Comparison of ENCODE assay signal across 8 mouse cellular contexts in genomic region chr14:47373728-47374678, GRCm38 (mm10). TPM values are rescaled to one million over a fixed set of nuclear protein-coding genes. Genes with fewer than 3 reads are reported as not detected.
DNase-seq lines count a peak whose midpoint lies in the region; ATAC-seq and TF ChIP-seq lines count a peak whose summit lies in the region.

No protein-coding gene starts in this region.

- no peak overlapping the region for H3K27ac ChIP-seq in embryonic facial prominence, embryonic 12.5 days
- no peak overlapping the region for H3K27ac ChIP-seq in heart, embryonic 10.5 days
- peak overlapping the region; percentile 95 for H3K27ac ChIP-seq in small intestine, adult 2 months (ENCODE audit: insufficient read depth, low read depth, low read length)

- no peaks in the 10 kb centered on the region for H3K9me3 ChIP-seq in embryonic facial prominence, embryonic 12.5 days
- no peaks in the 10 kb centered on the region for H3K9me3 ChIP-seq in heart, embryonic 10.5 days

- H3K36me3 ChIP-seq in embryonic facial prominence, embryonic 12.5 days = no peaks in the 10 kb centered on the region
- no peaks in the 10 kb centered on the region for H3K36me3 ChIP-seq in heart, embryonic 10.5 days
- H3K36me3 ChIP-seq in small intestine, adult 2 months (ENCODE audit: control insufficient read depth, insufficient read depth, low read length) = peaks cover 8% of the 10 kb centered on the region

- H3K9ac ChIP-seq in embryonic facial prominence, embryonic 12.5 days = no peak overlapping the region

- H3K4me2 ChIP-seq in embryonic facial prominence, embryonic 12.5 days (replicated peaks) = peak overlapping the region; percentile 52

- TF ChIP-seq CTCF in small intestine, adult 2 months (IDR thresholded peaks at IDR 0.05; ENCODE audit: extremely low read depth, insufficient read length, insufficient replicate concordance, low read depth, low read length) = no peak

- WGBS in embryonic facial prominence, embryonic 12.5 days = 17% methylated on average over 49 of the region's 49 CpGs
- WGBS in heart, embryonic 10.5 days = 15% methylated on average over 49 of the region's 49 CpGs
- 5% methylated on average over 49 of the region's 49 CpGs for WGBS in small intestine, adult 2 months

- peak; percentile 60; the same call in 1 of the 2 replicates for TF ChIP-seq POLR2A in small intestine, adult 2 months (IDR thresholded peaks at IDR 0.05; ENCODE audit: low read depth, low read length)

- H3K4me3 ChIP-seq in embryonic facial prominence, embryonic 12.5 days = peak overlapping the region; percentile 28
- peak overlapping the region; percentile 57 for H3K4me3 ChIP-seq in heart, embryonic 10.5 days
- H3K4me3 ChIP-seq in small intestine, adult 2 months (ENCODE audit: low read depth, low read length) = peak overlapping the region; percentile 73

- peaks cover 22% of the 10 kb centered on the region for H3K27me3 ChIP-seq in embryonic facial prominence, embryonic 12.5 days
- peaks cover 44% of the 10 kb centered on the region for H3K27me3 ChIP-seq in heart, embryonic 10.5 days (ENCODE audit: insufficient read depth, poor library complexity, severe bottlenecking)
- H3K27me3 ChIP-seq in small intestine, adult 2 months (ENCODE audit: control insufficient read depth, insufficient read depth, low read length) = no peaks in the 10 kb centered on the region

- DNase-seq in right cerebral cortex, postnatal 14 days = peak; percentile 33
- DNase-seq in right cerebral cortex, adult 18-20 months = no peak
- DNase-seq in heart, embryonic 10.5 days (ENCODE audit: low spot score) = peak; percentile 78
- peak; percentile 55 for DNase-seq in kidney, adult 9 months
- peak; percentile 68 for DNase-seq in lung, postnatal 10 days
- DNase-seq in MN1 (ENCODE audit: low spot score) = no peak

- peaks cover 12% of the 10 kb centered on the region for H3K4me1 ChIP-seq in embryonic facial prominence, embryonic 12.5 days
- H3K4me1 ChIP-seq in heart, embryonic 10.5 days = peaks cover 9% of the 10 kb centered on the region
- peaks cover 46% of the 10 kb centered on the region for H3K4me1 ChIP-seq in small intestine, adult 2 months (ENCODE audit: control insufficient read depth, insufficient read depth, insufficient read length, low read length)

- ATAC-seq in embryonic facial prominence, embryonic 12.5 days (ENCODE audit: insufficient number of reproducible peaks, insufficient read depth, low FRiP score, low TSS enrichment) = no peak

RNA-seq across cellular contexts. Expression of gene Lgals3, which starts 6.5 kb away (rescaled TPM):
- 2.5 and 3.7 TPM in 2 replicates for polyA plus RNA-seq in embryonic facial prominence, embryonic 12.5 days (2016; fragmentation: Nextera tagmentation; extraction: Ambion mirVana)
- polyA plus RNA-seq in heart, embryonic 10.5 days (2016; fragmentation: Nextera tagmentation; extraction: Ambion mirVana) = 1.4 and 2.2 TPM in 2 replicates
- 379 and 1,527 TPM in 2 replicates for polyA plus RNA-seq in small intestine, adult 2 months (2012; rRNA removed)

RNA-seq across cellular contexts. Expression of gene Dlgap5, which starts 44.2 kb away (rescaled TPM):
- 52.7 and 57.9 TPM in 2 replicates for polyA plus RNA-seq in embryonic facial prominence, embryonic 12.5 days (2016; fragmentation: Nextera tagmentation; extraction: Ambion mirVana)
- 55.9 and 65.2 TPM in 2 replicates for polyA plus RNA-seq in heart, embryonic 10.5 days (2016; fragmentation: Nextera tagmentation; extraction: Ambion mirVana)
- 0.42 and 2.5 TPM in 2 replicates for polyA plus RNA-seq in small intestine, adult 2 months (2012; rRNA removed)

Comparison
In these comparisons a context has a peak if more than half of its experiments do, and no peak if none do; other contexts are left out.
1. DNase-seq: peak in right cerebral cortex, postnatal 14 days (single experiment), heart, embryonic 10.5 days (single experiment), kidney, adult 9 months (single experiment) and lung, postnatal 10 days (single experiment); none in right cerebral cortex, adult 18-20 months (single experiment) and MN1 (single experiment).
2. RNA of gene Lgals3, which starts 6.5 kb away (polyA plus RNA-seq): 379 to 1,527 TPM in small intestine, adult 2 months; 2.5 to 3.7 TPM in embryonic facial prominence, embryonic 12.5 days and 1.4 to 2.2 TPM in heart, embryonic 10.5 days; every median in the first group is over 10 times any median in the second.
3. RNA of gene Dlgap5, which starts 44.2 kb away (polyA plus RNA-seq): 55.9 to 65.2 TPM in heart, embryonic 10.5 days and 52.7 to 57.9 TPM in embryonic facial prominence, embryonic 12.5 days; 0.42 to 2.5 TPM in small intestine, adult 2 months; every median in the first group is over 10 times any median in the second.
4. Peak in every context shown above with its lines, with median percentiles within 50 percentile points of each other: H3K4me3 ChIP-seq.